Mouse (Mus musculus): ENCODE measurements at regions not wholly inside any gene's neighbourhood (a gene's known extent, or its start where the extent isn't known, plus 50 kb on each side); places are given as distances from the start of the nearest gene placed in this dataset.

GRCm38 (mm10) chr1:41166787-41167420, 361.5 kb downstream of the Tmem182 start:
- no peaks in the 10 kb centered on the region for H3K27me3 ChIP-seq (ENCODE audit: insufficient read depth, poor library complexity, severe bottlenecking)
- WGBS = 78% methylated on average over 4 of the region's 4 CpGs

GRCm38 (mm10) chr1:41186991-41187390, 381.6 kb downstream of the Tmem182 start:
- Histone ChIP-seq H3K27ac (no peak overlapping the region), H3K4me3 (no peak overlapping the region), H3K27me3 (ENCODE audit: insufficient read depth, poor library complexity, severe bottlenecking) (no peaks in the 10 kb centered on the region), H3K4me1 (replicated peaks) (peaks cover 8% of the 10 kb centered on the region; the same call in 1 of the 2 replicates), H3K36me3 (no peaks in the 10 kb centered on the region), H3K9me3 (no peaks in the 10 kb centered on the region)
- WGBS = 89% methylated on average over 6 of the region's 6 CpGs
- DNase-seq (ENCODE audit: low spot score) = no peak

More at GRCm38 (mm10) chr1:41166787-41167420, 361.5 kb downstream of the Tmem182 start:
- no peaks in the 10 kb centered on the region for H3K36me3 ChIP-seq
- H3K27ac ChIP-seq = peak overlapping the region; percentile 29; the same call in 1 of the 2 replicates
- no peak overlapping the region for H3K4me3 ChIP-seq
- peaks cover 5% of the 10 kb centered on the region; the same call in 1 of the 2 replicates for H3K4me1 ChIP-seq (replicated peaks)
- H3K9me3 ChIP-seq = no peaks in the 10 kb centered on the region
- DNase-seq (ENCODE audit: low spot score) = no peak

- H3K27ac ChIP-seq = no peak overlapping the region
- no peaks in the 10 kb centered on the region for H3K4me1 ChIP-seq (replicated peaks)
- H3K4me3 ChIP-seq = no peak overlapping the region
- H3K36me3 ChIP-seq = no peaks in the 10 kb centered on the region
- H3K27me3 ChIP-seq (ENCODE audit: insufficient read depth, poor library complexity, severe bottlenecking) = no peaks in the 10 kb centered on the region
- 82% methylated on average over 2 of the region's 2 CpGs for WGBS
- H3K9me3 ChIP-seq = 0 out of 2 replicates have a peak, but pooled peaks cover 2% of the 10 kb centered on the region
- DNase-seq (ENCODE audit: low spot score) = no peak
These were observed 407.5 kb downstream of the Tmem182 start for GRCm38 (mm10) chr1:41212876-41213275.

- H3K36me3 ChIP-seq = no peaks in the 10 kb centered on the region
- no peak for DNase-seq (ENCODE audit: low spot score)
- no peaks in the 10 kb centered on the region for H3K9me3 ChIP-seq
- no peak overlapping the region for H3K27ac ChIP-seq
- H3K27me3 ChIP-seq (ENCODE audit: insufficient read depth, poor library complexity, severe bottlenecking) = no peaks in the 10 kb centered on the region
- WGBS = 94% methylated on average over 1 of the region's 1 CpGs
- no peak overlapping the region for H3K4me3 ChIP-seq
- H3K4me1 ChIP-seq (replicated peaks) = no peaks in the 10 kb centered on the region
These were observed 420.4 kb downstream of the Tmem182 start for GRCm38 (mm10) chr1:41225851-41226250.

GRCm38 (mm10) chr1:41235335-41235734, 429.9 kb downstream of the Tmem182 start:
- Histone ChIP-seq H3K4me3 (no peak overlapping the region), H3K9me3 (no peaks in the 10 kb centered on the region), H3K27ac (no peak overlapping the region), H3K27me3 (ENCODE audit: insufficient read depth, poor library complexity, severe bottlenecking) (no peaks in the 10 kb centered on the region), H3K36me3 (no peaks in the 10 kb centered on the region), H3K4me1 (replicated peaks) (no peaks in the 10 kb centered on the region)
- 90% methylated on average over 7 of the region's 7 CpGs for WGBS
- no peak for DNase-seq (ENCODE audit: low spot score)

GRCm38 (mm10) chr1:41243000-41243399, 437.6 kb downstream of the Tmem182 start:
- Histone ChIP-seq H3K4me3 (no peak overlapping the region), H3K36me3 (no peaks in the 10 kb centered on the region), H3K4me1 (replicated peaks) (no peaks in the 10 kb centered on the region), H3K27ac (no peak overlapping the region), H3K27me3 (ENCODE audit: insufficient read depth, poor library complexity, severe bottlenecking) (no peaks in the 10 kb centered on the region), H3K9me3 (no peaks in the 10 kb centered on the region)
- DNase-seq (ENCODE audit: low spot score) = no peak
- WGBS = 71% methylated on average over 6 of the region's 6 CpGs

GRCm38 (mm10) chr1:41244627-41245026, 439.2 kb downstream of the Tmem182 start:
- Histone ChIP-seq H3K27ac (no peak overlapping the region), H3K4me1 (replicated peaks) (no peaks in the 10 kb centered on the region), H3K9me3 (no peaks in the 10 kb centered on the region), H3K27me3 (ENCODE audit: insufficient read depth, poor library complexity, severe bottlenecking) (no peaks in the 10 kb centered on the region), H3K36me3 (no peaks in the 10 kb centered on the region), H3K4me3 (no peak overlapping the region)
- WGBS = 93% methylated on average over 12 of the region's 12 CpGs
- DNase-seq (ENCODE audit: low spot score) = no peak

- Histone ChIP-seq H3K27me3 (ENCODE audit: insufficient read depth, poor library complexity, severe bottlenecking) (no peaks in the 10 kb centered on the region), H3K27ac (peak overlapping the region; percentile 77), H3K9me3 (no peaks in the 10 kb centered on the region), H3K36me3 (no peaks in the 10 kb centered on the region), H3K4me3 (no peak overlapping the region), H3K4me1 (replicated peaks) (peaks cover 8% of the 10 kb centered on the region; the same call in 1 of the 2 replicates)
- 36% methylated on average over 10 of the region's 10 CpGs for WGBS
- DNase-seq (ENCODE audit: low spot score) = peak; percentile 30
These were observed 458.8 kb downstream of the Tmem182 start for GRCm38 (mm10) chr1:41264214-41264613.

- peaks cover 62% of the 10 kb centered on the region for H3K4me1 ChIP-seq (replicated peaks)
- no peaks in the 10 kb centered on the region for H3K9me3 ChIP-seq
- H3K27ac ChIP-seq = peak overlapping the region; percentile 77
- no peaks in the 10 kb centered on the region for H3K36me3 ChIP-seq
- H3K27me3 ChIP-seq (ENCODE audit: insufficient read depth, poor library complexity, severe bottlenecking) = peaks cover 3% of the 10 kb centered on the region; the same call in 1 of the 2 replicates
- no peak overlapping the region for H3K4me3 ChIP-seq
- DNase-seq (ENCODE audit: low spot score) = peak; percentile 35
- 25% methylated on average over 4 of the region's 4 CpGs for WGBS
These were observed 465.8 kb downstream of the Tmem182 start for GRCm38 (mm10) chr1:41271111-41271730.

GRCm38 (mm10) chr1:41274573-41275270, 469.3 kb downstream of the Tmem182 start:
- WGBS = 10% methylated on average over 10 of the region's 10 CpGs
- Histone ChIP-seq H3K4me3 (peak overlapping the region; percentile 40), H3K27me3 (ENCODE audit: insufficient read depth, poor library complexity, severe bottlenecking) (peaks cover 3% of the 10 kb centered on the region; the same call in 1 of the 2 replicates), H3K27ac (peak overlapping the region; percentile 85), H3K36me3 (no peaks in the 10 kb centered on the region), H3K4me1 (replicated peaks) (peaks cover 65% of the 10 kb centered on the region), H3K9me3 (no peaks in the 10 kb centered on the region)
- DNase-seq (ENCODE audit: low spot score) = peak; percentile 52

GRCm38 (mm10) chr1:41275271-41275624, 469.8 kb downstream of the Tmem182 start:
- no peaks in the 10 kb centered on the region for H3K9me3 ChIP-seq
- peak overlapping the region; percentile 40 for H3K4me3 ChIP-seq
- DNase-seq (ENCODE audit: low spot score) = peak; percentile 29
- H3K4me1 ChIP-seq (replicated peaks) = peaks cover 60% of the 10 kb centered on the region
- 5% methylated on average over 8 of the region's 8 CpGs for WGBS
- peak overlapping the region; percentile 85 for H3K27ac ChIP-seq
- no peaks in the 10 kb centered on the region for H3K36me3 ChIP-seq
- H3K27me3 ChIP-seq (ENCODE audit: insufficient read depth, poor library complexity, severe bottlenecking) = peaks cover 3% of the 10 kb centered on the region; the same call in 1 of the 2 replicates

- H3K4me3 ChIP-seq = peak overlapping the region; percentile 40
- no peak for DNase-seq (ENCODE audit: low spot score)
- 21% methylated on average over 6 of the region's 6 CpGs for WGBS
These were observed 470.2 kb downstream of the Tmem182 start for GRCm38 (mm10) chr1:41275642-41276041.

GRCm38 (mm10) chr1:41276303-41276702, 470.9 kb downstream of the Tmem182 start:
- Histone ChIP-seq H3K9me3 (no peaks in the 10 kb centered on the region), H3K27ac (peak overlapping the region; percentile 62), H3K36me3 (no peaks in the 10 kb centered on the region), H3K27me3 (ENCODE audit: insufficient read depth, poor library complexity, severe bottlenecking) (no peaks in the 10 kb centered on the region; the same call in 1 of the 2 replicates), H3K4me1 (replicated peaks) (peaks cover 50% of the 10 kb centered on the region), H3K4me3 (no peak overlapping the region)
- WGBS = 57% methylated on average over 6 of the region's 6 CpGs
- DNase-seq (ENCODE audit: low spot score) = no peak

More at GRCm38 (mm10) chr1:41275642-41276041, 470.2 kb downstream of the Tmem182 start:
- Histone ChIP-seq H3K36me3 (no peaks in the 10 kb centered on the region), H3K27ac (peak overlapping the region; percentile 85), H3K27me3 (ENCODE audit: insufficient read depth, poor library complexity, severe bottlenecking) (no peaks in the 10 kb centered on the region; the same call in 1 of the 2 replicates), H3K9me3 (no peaks in the 10 kb centered on the region), H3K4me1 (replicated peaks) (peaks cover 56% of the 10 kb centered on the region)

All from hindbrain, embryonic 10.5 days (tissue).